Mouse (Mus musculus) common myeloid progenitor, adult 5-6 weeks (primary cell): Measurements from ENCODE around the gene Rfx4. TPM values are rescaled to one million over a fixed set of nuclear protein-coding genes. Genes with fewer than 3 reads are reported as not detected.

Experiments
- ATAC-seq: replicated peaks from 2 replicates; pipeline ENCODE4 v1.8.0; 2016; ENCODE audit warnings: low read depth, mild to moderate bottlenecking, moderate TSS enrichment, inconsistent platforms; ENCODE audit not compliant: poor library complexity, severe bottlenecking
- total RNA-seq: library from RNA; stranded (forward); fragments of 200-1000, 187-1606 nt; gene quantifications from 2 replicates; pipeline ENCODE4 v1.2.3, GENCODE M21; 2017

The Rfx4 gene
- not detected in 2 replicates for total RNA-seq

- ATAC-seq: no peak
Measured at GRCm38 (mm10) chr10:84755786-84756203, at the start of gene Rfx4. Rfx4 (plus strand) TSS chr10:84756062.

GRCm38 (mm10) chr10:84706543-84706942 lies 49.3 kb upstream of the Rfx4 start:
- ATAC-seq: no peak

- ATAC-seq: no peak
Measured at GRCm38 (mm10) chr10:84707226-84707625, 48.6 kb upstream of the Rfx4 start.

GRCm38 (mm10) chr10:84707752-84708530 lies 47.9 kb upstream of the Rfx4 start:
- ATAC-seq: no peak

- ATAC-seq: no peak
Measured at GRCm38 (mm10) chr10:84710192-84710591, 45.7 kb upstream of the Rfx4 start.

- no peak for ATAC-seq
Measured at GRCm38 (mm10) chr10:84710827-84711226, 45.0 kb upstream of the Rfx4 start.

GRCm38 (mm10) chr10:84711479-84711878 lies 44.4 kb upstream of the Rfx4 start:
- no peak for ATAC-seq

- no peak for ATAC-seq
Measured at GRCm38 (mm10) chr10:84711940-84712339, 43.9 kb upstream of the Rfx4 start.

- no peak for ATAC-seq
Measured at GRCm38 (mm10) chr10:84712532-84712931, 43.3 kb upstream of the Rfx4 start.

GRCm38 (mm10) chr10:84713043-84713442 lies 42.8 kb upstream of the Rfx4 start:
- ATAC-seq: no peak

GRCm38 (mm10) chr10:84715639-84716038 lies 40.2 kb upstream of the Rfx4 start:
- no peak for ATAC-seq

- no peak for ATAC-seq
Measured at GRCm38 (mm10) chr10:84716581-84716980, 39.3 kb upstream of the Rfx4 start.

- no peak for ATAC-seq
Measured at GRCm38 (mm10) chr10:84722711-84723110, 33.2 kb upstream of the Rfx4 start.

- no peak for ATAC-seq
Measured at GRCm38 (mm10) chr10:84727005-84727404, 28.9 kb upstream of the Rfx4 start.

GRCm38 (mm10) chr10:84727760-84728159 lies 28.1 kb upstream of the Rfx4 start:
- no peak for ATAC-seq

- no peak for ATAC-seq
Measured at GRCm38 (mm10) chr10:84730078-84730477, 25.8 kb upstream of the Rfx4 start.

GRCm38 (mm10) chr10:84730956-84731355 lies 24.9 kb upstream of the Rfx4 start:
- no peak for ATAC-seq

- ATAC-seq: no peak
Measured at GRCm38 (mm10) chr10:84733511-84733910, 22.4 kb upstream of the Rfx4 start.

- ATAC-seq: 0 out of 2 replicates have a peak, but pooled peaks have one; percentile 11
Measured at GRCm38 (mm10) chr10:84754851-84755785, 744 bp upstream of the Rfx4 start.

- 0 out of 2 replicates have a peak, but pooled peaks have one; percentile 10 for ATAC-seq
Measured at GRCm38 (mm10) chr10:84756435-84757095, 703 bp downstream of the Rfx4 start.
